Mouse (Mus musculus): ENCODE data around the gene Pamr1. TPM values are rescaled to one million over a fixed set of nuclear protein-coding genes. Genes with fewer than 3 reads are reported as not detected.

Pamr1 gene
- polyA plus RNA-seq (2016; fragmentation: Nextera tagmentation; extraction: Ambion mirVana), result 0.39 and 1.0 TPM in 2 replicates

DNA sequence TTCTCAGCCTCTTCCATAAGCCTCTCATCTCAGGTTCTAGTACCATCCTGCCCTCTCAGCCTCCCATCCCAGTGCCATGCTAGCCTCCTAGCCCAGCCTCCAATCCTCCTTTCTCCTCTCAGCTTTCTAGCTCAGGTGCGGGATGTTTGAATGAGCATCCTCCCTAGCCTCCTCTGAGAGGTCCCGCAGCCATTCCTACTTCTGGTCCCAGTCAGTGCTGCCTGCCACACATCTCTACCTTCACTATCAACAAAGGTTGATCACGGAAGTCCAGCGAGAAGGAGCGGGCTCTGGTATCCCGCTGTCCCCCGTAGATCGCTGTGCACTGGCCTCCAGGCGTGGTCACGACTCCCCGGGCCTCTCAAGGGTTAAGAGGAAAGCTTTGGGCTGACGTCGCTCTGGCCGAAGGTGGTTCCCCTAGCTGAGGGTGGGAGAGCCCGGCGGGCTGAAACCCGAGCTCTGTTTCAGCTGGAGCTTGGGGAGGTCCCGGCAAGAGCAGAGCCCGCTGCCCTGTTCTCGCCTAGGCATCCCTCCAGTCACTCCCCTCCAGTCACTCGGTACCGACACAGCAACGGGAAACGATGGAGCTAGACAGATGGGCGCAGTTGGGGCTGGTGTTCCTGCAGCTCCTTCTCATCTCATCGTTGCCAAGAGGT is at the start of gene Pamr1:
Pamr1 (plus strand) TSS at position 402 of the 656 bp plus-strand sequence.
- peak within 1 kb of the TSS; percentile 24; the same call in 1 of the 2 replicates for H3K27ac ChIP-seq (replicated peaks)
- H3K4me1 ChIP-seq, result peaks cover 20% of the 10 kb centered on the region
- H3K36me3 ChIP-seq, result no peaks in the 10 kb centered on the region
- WGBS, result 2% methylated on average over 26 of the region's 26 CpGs
- peak within 1 kb of the TSS; percentile 56 for H3K4me3 ChIP-seq
- H3K9me3 ChIP-seq (replicated peaks), result no peaks in the 10 kb centered on the region
- H3K27me3 ChIP-seq (ENCODE audit: low read depth, poor library complexity, severe bottlenecking), result peaks cover 33% of the 10 kb centered on the region
- peak; percentile 66 for DNase-seq (ENCODE audit: low spot score)

DNA sequence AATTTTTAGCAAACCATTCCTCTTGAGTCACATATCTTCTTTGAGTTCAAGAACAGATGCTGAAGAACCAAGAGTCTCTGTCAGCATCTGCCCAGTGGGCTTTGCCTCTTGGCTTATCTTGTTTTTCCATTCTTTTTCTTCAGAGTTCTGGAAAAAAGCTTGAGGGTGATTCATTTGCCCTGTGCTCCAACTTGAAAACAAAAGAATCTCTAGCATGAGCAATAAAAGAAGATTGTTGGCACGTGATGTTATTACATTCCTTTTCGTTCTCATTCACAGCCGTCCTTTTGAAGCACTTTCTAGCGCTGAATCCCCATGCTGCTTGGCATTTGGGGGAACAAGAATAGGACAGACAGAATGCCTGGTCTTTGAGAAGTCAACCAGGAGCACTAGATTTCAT is 42.2 kb upstream of the Pamr1 start:
- Histone ChIP-seq H3K4me3 (no peak overlapping the region), H3K27ac (replicated peaks) (no peak overlapping the region), H3K27me3 (ENCODE audit: low read depth, poor library complexity, severe bottlenecking) (no peaks in the 10 kb centered on the region), H3K4me1 (no peaks in the 10 kb centered on the region), H3K9me3 (replicated peaks) (no peaks in the 10 kb centered on the region), H3K36me3 (no peaks in the 10 kb centered on the region)
- 82% methylated on average over 4 of the region's 4 CpGs for WGBS
- DNase-seq (ENCODE audit: low spot score), result no peak

DNA sequence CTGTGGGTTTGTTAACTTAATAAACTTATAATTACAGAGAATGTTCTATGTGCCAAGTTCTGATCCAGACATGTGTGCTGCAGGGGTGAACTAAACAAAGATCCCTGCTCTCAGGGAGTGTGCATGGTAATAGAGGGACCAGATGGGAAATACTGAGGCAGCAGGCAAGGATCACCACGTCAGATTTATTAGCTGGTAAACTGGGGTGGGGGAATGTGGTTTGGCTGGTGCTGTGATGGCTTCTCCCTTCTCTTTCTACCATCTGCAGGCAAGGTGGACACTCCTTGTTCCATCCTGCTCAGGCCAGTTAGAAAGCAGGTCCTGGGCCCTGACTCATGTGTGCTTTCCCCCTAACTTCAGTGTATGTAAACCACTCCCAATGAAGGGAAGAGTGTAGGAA is 41.7 kb upstream of the Pamr1 start:
- Histone ChIP-seq H3K4me3 (no peak overlapping the region), H3K27ac (replicated peaks) (no peak overlapping the region), H3K27me3 (ENCODE audit: low read depth, poor library complexity, severe bottlenecking) (no peaks in the 10 kb centered on the region), H3K36me3 (no peaks in the 10 kb centered on the region), H3K9me3 (replicated peaks) (no peaks in the 10 kb centered on the region), H3K4me1 (no peaks in the 10 kb centered on the region)
- no peak for DNase-seq (ENCODE audit: low spot score)
- 71% methylated on average over 1 of the region's 1 CpGs for WGBS

DNA sequence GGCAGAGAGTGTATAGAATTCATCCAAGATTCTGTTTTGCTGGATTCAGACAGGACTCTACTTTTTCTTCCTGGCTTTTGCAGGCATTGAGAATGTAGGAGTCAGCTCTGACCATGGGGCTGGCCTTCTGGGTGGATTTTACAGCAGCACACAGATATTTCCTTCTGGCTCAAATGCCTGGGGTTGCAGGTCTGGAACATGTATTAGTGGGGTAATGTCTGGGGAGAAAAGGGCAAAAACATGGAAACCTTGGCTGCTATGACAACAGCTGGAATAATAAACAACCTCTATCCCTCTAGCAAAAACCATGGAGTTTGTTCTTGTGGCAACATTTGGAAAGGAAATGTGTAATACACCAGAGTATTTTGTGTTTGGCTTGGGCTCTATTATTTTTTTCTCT is 29.9 kb upstream of the Pamr1 start:
- H3K4me3 ChIP-seq, result no peak overlapping the region
- H3K36me3 ChIP-seq, result no peaks in the 10 kb centered on the region
- no peaks in the 10 kb centered on the region for H3K27me3 ChIP-seq (ENCODE audit: low read depth, poor library complexity, severe bottlenecking)
- H3K4me1 ChIP-seq, result no peaks in the 10 kb centered on the region
- DNase-seq (ENCODE audit: low spot score), result no peak
- H3K9me3 ChIP-seq (replicated peaks), result no peaks in the 10 kb centered on the region
- H3K27ac ChIP-seq (replicated peaks), result no peak overlapping the region

DNA sequence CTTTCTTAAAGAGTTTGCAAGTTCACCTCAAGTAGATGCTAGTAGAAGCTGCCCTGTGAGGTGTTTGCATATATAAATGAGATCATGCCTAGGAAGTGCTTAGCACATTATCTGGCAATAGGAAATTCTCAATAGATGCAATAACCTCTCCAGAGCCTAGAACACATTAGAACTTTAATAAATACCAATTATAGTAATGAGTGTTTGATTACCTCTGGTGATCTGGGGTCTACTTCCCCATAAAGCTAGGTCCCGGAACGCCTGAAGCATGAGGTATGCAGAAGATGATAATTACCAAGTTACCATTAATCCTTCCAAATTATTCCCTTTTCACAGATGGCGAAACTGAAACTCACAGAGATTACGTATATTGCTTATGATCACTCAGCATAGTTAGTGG is 22.2 kb upstream of the Pamr1 start:
- DNase-seq (ENCODE audit: low spot score), result no peak
- no peak overlapping the region for H3K4me3 ChIP-seq
- no peaks in the 10 kb centered on the region for H3K9me3 ChIP-seq (replicated peaks)
- no peaks in the 10 kb centered on the region for H3K36me3 ChIP-seq
- 95% methylated on average over 4 of the region's 4 CpGs for WGBS
- H3K4me1 ChIP-seq, result no peaks in the 10 kb centered on the region
- H3K27ac ChIP-seq (replicated peaks), result no peak overlapping the region
- H3K27me3 ChIP-seq (ENCODE audit: low read depth, poor library complexity, severe bottlenecking), result no peaks in the 10 kb centered on the region

DNA sequence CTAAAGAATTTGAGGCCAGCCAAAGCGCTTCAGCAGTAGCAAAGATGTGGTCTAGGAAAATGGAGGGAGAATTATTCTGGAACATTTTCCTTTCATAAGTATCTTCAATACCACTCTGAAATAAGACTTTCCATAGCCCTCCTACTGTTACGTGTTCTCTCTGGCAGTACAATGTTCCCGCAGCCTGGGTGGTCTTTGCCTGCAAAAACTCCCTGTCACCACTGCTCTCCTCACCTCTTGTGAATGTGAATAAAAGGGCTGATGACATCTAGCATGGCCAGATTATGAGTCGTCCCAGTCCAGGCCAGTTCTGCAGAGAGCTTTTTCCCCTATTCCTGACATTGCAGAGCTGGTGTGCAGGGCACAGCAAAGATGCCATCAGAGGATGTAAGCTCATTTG is 16.4 kb upstream of the Pamr1 start:
- H3K36me3 ChIP-seq, result no peaks in the 10 kb centered on the region
- H3K27me3 ChIP-seq (ENCODE audit: low read depth, poor library complexity, severe bottlenecking), result no peaks in the 10 kb centered on the region
- no peak for DNase-seq (ENCODE audit: low spot score)
- WGBS, result 72% methylated on average over 4 of the region's 4 CpGs
- H3K9me3 ChIP-seq (replicated peaks), result no peaks in the 10 kb centered on the region
- no peak overlapping the region for H3K4me3 ChIP-seq
- H3K27ac ChIP-seq (replicated peaks), result no peak overlapping the region
- no peaks in the 10 kb centered on the region for H3K4me1 ChIP-seq

DNA sequence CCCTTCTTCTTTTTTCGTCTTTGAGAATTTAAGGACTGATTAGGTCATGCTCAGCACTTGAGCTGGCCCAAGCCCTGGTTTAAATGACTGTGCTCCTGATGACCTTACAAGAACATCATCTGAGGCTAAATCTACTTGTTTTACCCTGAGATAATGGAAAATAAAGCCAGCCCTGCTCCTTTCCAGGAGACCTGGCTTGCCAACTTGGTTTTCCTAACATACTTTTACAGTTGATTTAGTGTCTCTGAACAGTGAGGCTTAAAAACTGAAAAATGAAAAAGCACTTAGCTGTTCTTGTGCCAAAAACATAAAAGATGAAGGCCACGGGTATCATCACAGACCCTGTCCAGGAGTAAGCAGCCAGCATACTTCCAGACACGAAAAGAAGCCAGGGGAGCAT is 13.0 kb upstream of the Pamr1 start:
- Histone ChIP-seq H3K9me3 (replicated peaks) (no peaks in the 10 kb centered on the region), H3K4me1 (no peaks in the 10 kb centered on the region), H3K27me3 (ENCODE audit: low read depth, poor library complexity, severe bottlenecking) (no peaks in the 10 kb centered on the region), H3K27ac (replicated peaks) (no peak overlapping the region), H3K4me3 (no peak overlapping the region), H3K36me3 (no peaks in the 10 kb centered on the region)
- WGBS, result 77% methylated on average over 3 of the region's 3 CpGs
- no peak for DNase-seq (ENCODE audit: low spot score)

DNA sequence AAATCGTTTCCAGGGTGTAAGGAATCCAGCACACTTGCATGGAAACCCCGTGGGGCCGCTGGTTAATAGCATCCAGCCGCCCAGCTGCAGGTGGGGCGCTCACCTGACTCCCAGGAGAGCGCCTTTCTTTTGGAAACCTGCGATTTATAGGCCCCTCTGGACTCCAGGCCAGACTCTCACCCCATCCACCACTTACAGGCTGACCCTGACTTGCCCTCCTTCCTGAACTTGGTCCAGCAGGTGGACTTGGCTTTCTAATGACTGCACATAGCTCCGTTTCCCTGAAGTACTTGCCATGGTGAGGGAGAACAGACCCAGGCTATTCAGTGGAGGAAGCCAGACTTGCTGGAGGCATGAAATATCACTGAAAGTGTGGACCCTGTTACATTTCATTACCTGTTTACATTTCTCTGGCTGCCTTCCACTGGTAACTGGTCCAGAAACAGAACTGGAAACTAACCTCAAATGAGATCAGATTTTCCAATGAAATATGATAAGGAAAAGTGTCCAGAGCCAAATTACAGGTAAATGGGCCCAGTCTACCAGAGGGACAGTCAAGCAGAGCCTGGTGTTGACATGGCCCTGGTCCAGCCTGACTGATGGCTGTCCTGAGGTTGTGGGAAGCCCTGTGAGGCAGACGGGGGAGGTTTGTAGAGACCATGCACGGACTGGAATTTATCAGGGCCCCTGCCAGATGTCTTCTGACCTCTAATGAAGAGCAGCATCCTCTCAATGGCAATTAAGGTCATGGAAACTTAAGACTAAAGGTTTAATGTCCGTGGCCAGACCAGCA is 9.2 kb upstream of the Pamr1 start:
- Histone ChIP-seq H3K27me3 (ENCODE audit: low read depth, poor library complexity, severe bottlenecking) (no peaks in the 10 kb centered on the region), H3K9me3 (replicated peaks) (no peaks in the 10 kb centered on the region), H3K4me1 (no peaks in the 10 kb centered on the region), H3K27ac (replicated peaks) (no peak overlapping the region), H3K36me3 (no peaks in the 10 kb centered on the region), H3K4me3 (no peak overlapping the region)
- DNase-seq (ENCODE audit: low spot score), result no peak
- WGBS, result 68% methylated on average over 11 of the region's 11 CpGs

DNA sequence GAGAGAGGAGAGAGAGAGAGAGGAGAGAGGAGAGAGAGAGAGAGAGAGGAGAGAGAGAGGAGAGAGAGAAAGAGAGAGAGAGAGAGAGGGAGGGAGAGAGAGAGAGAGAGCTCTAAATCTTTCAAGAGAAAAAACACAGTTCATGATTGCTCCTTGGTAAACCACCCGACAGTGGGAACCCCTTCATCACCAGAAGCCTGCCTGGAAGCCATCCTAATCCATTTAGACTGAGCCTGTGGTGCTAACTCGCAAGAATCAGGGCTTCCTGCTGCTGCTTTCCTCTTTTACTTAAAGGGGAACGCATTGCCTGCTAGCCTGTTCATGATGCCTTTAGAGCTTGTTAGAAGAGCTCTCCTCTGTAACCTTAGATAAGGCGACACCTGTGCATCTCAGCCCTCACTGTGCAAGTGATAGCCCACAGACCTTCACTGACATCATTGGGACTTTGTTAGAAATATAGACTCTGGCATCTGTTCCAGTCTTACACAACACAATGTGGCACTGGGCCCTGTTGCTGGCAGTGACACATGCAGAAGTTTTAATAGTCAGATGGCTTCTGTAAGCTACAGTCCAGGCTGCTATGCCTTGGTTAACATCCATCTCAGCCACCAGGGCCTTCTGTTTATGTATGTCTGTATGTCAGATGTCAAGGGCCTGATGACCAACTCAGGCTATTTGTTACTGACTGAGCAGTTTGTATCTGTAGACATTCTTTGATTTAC is 8.2 kb upstream of the Pamr1 start:
- Histone ChIP-seq H3K36me3 (no peaks in the 10 kb centered on the region), H3K27ac (replicated peaks) (no peak overlapping the region), H3K27me3 (ENCODE audit: low read depth, poor library complexity, severe bottlenecking) (no peaks in the 10 kb centered on the region), H3K4me1 (no peaks in the 10 kb centered on the region), H3K9me3 (replicated peaks) (no peaks in the 10 kb centered on the region), H3K4me3 (no peak overlapping the region)
- DNase-seq (ENCODE audit: low spot score), result no peak
- WGBS, result 32% methylated on average over 4 of the region's 4 CpGs

DNA sequence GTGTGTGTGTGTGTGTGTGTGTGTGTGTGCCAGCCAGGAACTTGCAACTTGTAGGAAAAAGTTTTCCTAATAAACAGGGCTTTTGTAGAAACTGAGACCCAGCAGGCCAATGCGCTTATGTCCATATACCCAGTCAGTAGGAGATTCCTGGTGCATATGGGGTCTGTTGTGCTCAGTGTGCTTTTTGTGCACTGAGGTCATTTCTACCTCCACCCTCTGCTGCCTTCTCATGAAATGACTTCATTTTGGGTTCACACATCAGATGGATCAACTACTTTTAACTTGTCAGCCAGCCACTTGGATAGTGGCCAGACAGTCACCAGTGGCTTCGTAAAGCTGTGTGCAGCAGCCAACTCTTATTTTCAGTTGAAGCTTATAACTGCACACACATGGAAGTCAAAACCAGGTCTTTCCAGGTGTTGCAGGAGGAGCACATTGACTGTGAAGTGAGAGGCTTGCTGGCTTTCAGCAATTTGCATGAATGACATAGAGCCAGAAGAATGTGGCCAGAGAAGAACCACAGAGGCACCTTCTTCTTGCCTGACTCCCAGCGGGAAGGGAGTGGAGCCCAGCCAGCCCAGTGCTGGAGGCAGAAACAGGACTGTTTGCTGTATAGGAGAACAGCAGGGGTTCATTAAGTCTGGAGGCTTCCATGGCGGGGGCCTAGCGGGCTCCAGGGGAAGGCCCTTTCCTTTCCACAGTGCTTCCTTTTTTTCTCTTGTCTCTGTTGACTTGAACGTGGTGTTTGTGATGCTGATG is 5.7 kb upstream of the Pamr1 start:
- Histone ChIP-seq H3K27me3 (ENCODE audit: low read depth, poor library complexity, severe bottlenecking) (peaks cover 8% of the 10 kb centered on the region), H3K4me3 (no peak overlapping the region), H3K36me3 (no peaks in the 10 kb centered on the region), H3K27ac (replicated peaks) (no peak overlapping the region), H3K9me3 (replicated peaks) (no peaks in the 10 kb centered on the region), H3K4me1 (no peaks in the 10 kb centered on the region)
- WGBS, result 37% methylated on average over 6 of the region's 6 CpGs
- DNase-seq (ENCODE audit: low spot score), result no peak

DNA sequence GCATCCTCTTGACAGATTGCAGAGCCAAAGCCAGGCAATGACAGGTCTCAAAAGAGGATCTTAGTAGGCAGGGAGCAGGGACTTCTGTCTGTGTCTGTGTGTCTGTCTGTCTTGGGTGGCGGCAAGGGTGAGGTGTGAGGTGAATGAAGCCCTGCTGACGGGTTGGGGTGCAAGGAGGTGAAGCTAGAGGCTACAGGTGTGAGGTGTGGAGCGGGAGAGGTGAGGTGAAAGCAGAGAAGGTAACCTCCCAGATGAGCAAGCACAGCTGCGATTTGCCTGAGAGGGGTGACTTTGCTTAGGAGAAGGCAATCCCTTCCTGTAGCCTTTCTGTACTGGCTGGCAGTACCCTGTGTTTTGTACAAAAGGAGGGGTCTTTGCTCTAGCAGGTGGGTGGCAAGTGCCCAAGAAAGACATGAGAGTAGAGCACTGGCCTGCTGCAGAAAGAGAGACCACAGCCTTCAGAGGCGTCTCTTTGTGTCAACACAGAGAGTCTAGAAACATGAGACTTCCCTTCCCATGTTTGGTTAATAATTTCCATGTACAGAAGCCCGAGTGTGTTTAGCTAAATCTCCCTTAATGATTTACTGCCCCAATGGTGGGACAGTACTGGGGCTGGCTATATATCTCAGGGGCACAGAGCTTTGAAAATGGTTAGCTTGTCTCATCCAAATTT is 1.2 kb downstream of the Pamr1 start:
- H3K4me3 ChIP-seq, result no peak overlapping the region
- no peak overlapping the region for H3K27ac ChIP-seq (replicated peaks)
- no peaks in the 10 kb centered on the region for H3K9me3 ChIP-seq (replicated peaks)
- peaks cover 20% of the 10 kb centered on the region for H3K4me1 ChIP-seq
- peaks cover 33% of the 10 kb centered on the region for H3K27me3 ChIP-seq (ENCODE audit: low read depth, poor library complexity, severe bottlenecking)
- WGBS, result 50% methylated on average over 6 of the region's 6 CpGs
- no peak for DNase-seq (ENCODE audit: low spot score)
- H3K36me3 ChIP-seq, result no peaks in the 10 kb centered on the region

DNA sequence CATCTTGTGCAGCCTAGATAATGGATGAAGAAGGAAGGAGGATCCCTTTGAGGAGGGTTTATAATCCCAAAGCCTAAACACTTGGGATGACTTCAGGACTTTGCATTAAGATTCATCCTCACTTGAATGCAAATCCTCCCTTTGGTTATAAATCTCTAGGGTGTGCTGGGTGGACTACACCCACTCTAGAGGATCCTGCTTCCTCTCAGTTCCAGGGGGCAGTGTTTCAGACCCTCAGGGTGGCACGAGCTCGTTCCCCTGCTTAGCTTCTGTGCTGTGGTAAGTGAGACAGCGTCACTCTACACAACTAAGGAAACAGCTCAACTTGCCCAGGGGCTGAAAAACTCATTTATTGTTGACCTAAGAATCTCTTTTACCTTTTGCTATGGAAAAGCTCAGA is 1.8 kb downstream of the Pamr1 start:
- Histone ChIP-seq H3K27ac (replicated peaks) (no peak overlapping the region), H3K36me3 (no peaks in the 10 kb centered on the region), H3K27me3 (ENCODE audit: low read depth, poor library complexity, severe bottlenecking) (peaks cover 33% of the 10 kb centered on the region), H3K4me1 (peaks cover 20% of the 10 kb centered on the region), H3K4me3 (no peak overlapping the region), H3K9me3 (replicated peaks) (no peaks in the 10 kb centered on the region)
- WGBS, result 59% methylated on average over 3 of the region's 3 CpGs
- no peak for DNase-seq (ENCODE audit: low spot score)
